Mouse (Mus musculus) neural tube, embryonic 12.5 days (tissue): ENCODE results near the gene Lcn2. TPM values are rescaled to one million over a fixed set of nuclear protein-coding genes. Genes with fewer than 3 reads are reported as not detected.

Source experiments
- ATAC-seq: fragments of 200-750 bp; cut with Nextera tagmentation; 2 replicates; pipeline ENCODE4 v1.8.0; 2017; ENCODE audit warnings: low read depth, mild to moderate bottlenecking, moderate TSS enrichment, moderate library complexity; ENCODE audit not compliant: low FRiP score
- H3K27ac ChIP-seq: fragments of 300-500 bp; sonication (generic); 2 replicates; pipeline ENCODE4 v1.5.1; 2016
- H3K27me3 ChIP-seq: fragments of 300-500 bp; sonication (generic); replicated peaks from 2 replicates; pipeline ENCODE4 v1.6.1; 2016; ENCODE audit warnings: mild to moderate bottlenecking
- H3K36me3 ChIP-seq: fragments of 300-500 bp; sonication (generic); 2 replicates; pipeline ENCODE4 v1.6.1; 2016; ENCODE audit warnings: mild to moderate bottlenecking
- H3K4me1 ChIP-seq: fragments of 300-500 bp; sonication (generic); 2 replicates; pipeline ENCODE4 v1.6.1; 2016
- H3K4me2 ChIP-seq: fragments of 300-500 bp; sonication (generic); replicated peaks from 2 replicates; pipeline ENCODE4 v1.6.1; 2016; ENCODE audit warnings: mild to moderate bottlenecking
- H3K4me3 ChIP-seq: fragments of 300-500 bp; sonication (generic); 2 replicates; pipeline ENCODE4 v1.5.1; 2016
- H3K9ac ChIP-seq: fragments of 300-500 bp; sonication (generic); 2 replicates; pipeline ENCODE4 v1.6.1; 2016; ENCODE audit warnings: mild to moderate bottlenecking
- H3K9me3 ChIP-seq: fragments of 300-500 bp; sonication (generic); 2 replicates; pipeline ENCODE4 v1.6.1; 2016; ENCODE audit warnings: mild to moderate bottlenecking
- WGBS: fragments of 180-500 bp; shearing (Covaris S2); methylation state at CpG from one replicate; pipeline ENCODE4 v1.1.7; 2016; 5-methylcytosine and 5-hydroxymethylcytosine counted together
- polyA plus RNA-seq: library from polyadenylated mRNA; unstranded; fragments of >200 nt; fragmentation: Nextera tagmentation; extraction: Ambion mirVana; gene quantifications from 2 replicates; pipeline ENCODE4 v1.2.1, GENCODE M21; 2016

Lcn2 gene
- polyA plus RNA-seq, 1 experiment from 2014 or later, result 1.1 TPM

GRCm38 (mm10) chr2:32423481-32424331, 35.7 kb upstream of the Lcn2 start:
- Histone ChIP-seq H3K36me3 (peaks cover 24% of the 10 kb centered on the region), H3K9ac (peak overlapping the region; percentile 52), H3K9me3 (no peaks in the 10 kb centered on the region), H3K4me3 (peak overlapping the region; percentile 35), H3K4me1 (peaks cover 33% of the 10 kb centered on the region), H3K27ac (0 out of 2 replicates have a peak overlapping the region, but pooled peaks have one; percentile 64), H3K27me3 (no peaks in the 10 kb centered on the region), H3K4me2 (peak overlapping the region; percentile 72)
- ATAC-seq, result peak; percentile 83
- 2% methylated on average over 14 of the region's 14 CpGs for WGBS

- WGBS, result 93% methylated on average over 6 of the region's 6 CpGs
- Histone ChIP-seq H3K9ac (no peak overlapping the region), H3K4me1 (peaks cover 22% of the 10 kb centered on the region), H3K4me3 (no peak overlapping the region), H3K4me2 (no peak overlapping the region), H3K9me3 (no peaks in the 10 kb centered on the region), H3K27ac (no peak overlapping the region), H3K36me3 (peaks cover 43% of the 10 kb centered on the region), H3K27me3 (no peaks in the 10 kb centered on the region)
- ATAC-seq, result no peak
Measured at GRCm38 (mm10) chr2:32421851-32422251, 33.8 kb upstream of the Lcn2 start.

GRCm38 (mm10) chr2:32420647-32421046, 32.6 kb upstream of the Lcn2 start:
- WGBS, result 84% methylated on average over 6 of the region's 6 CpGs
- Histone ChIP-seq H3K27me3 (no peaks in the 10 kb centered on the region), H3K4me2 (no peak overlapping the region), H3K4me1 (peaks cover 22% of the 10 kb centered on the region), H3K36me3 (peaks cover 55% of the 10 kb centered on the region), H3K27ac (no peak overlapping the region), H3K9me3 (no peaks in the 10 kb centered on the region), H3K9ac (no peak overlapping the region), H3K4me3 (no peak overlapping the region)
- ATAC-seq, result no peak

GRCm38 (mm10) chr2:32420066-32420608, 32.1 kb upstream of the Lcn2 start:
- peaks cover 22% of the 10 kb centered on the region for H3K4me1 ChIP-seq
- ATAC-seq, result no peak
- H3K27ac ChIP-seq, result no peak overlapping the region
- H3K36me3 ChIP-seq, result peaks cover 60% of the 10 kb centered on the region
- H3K4me3 ChIP-seq, result no peak overlapping the region
- H3K9ac ChIP-seq, result no peak overlapping the region
- H3K4me2 ChIP-seq, result no peak overlapping the region
- H3K27me3 ChIP-seq, result no peaks in the 10 kb centered on the region
- 90% methylated on average over 12 of the region's 12 CpGs for WGBS
- H3K9me3 ChIP-seq, result no peaks in the 10 kb centered on the region

GRCm38 (mm10) chr2:32419359-32419758, 31.3 kb upstream of the Lcn2 start:
- ATAC-seq, result no peak
- no peak overlapping the region for H3K27ac ChIP-seq
- H3K9me3 ChIP-seq, result no peaks in the 10 kb centered on the region
- H3K36me3 ChIP-seq, result peaks cover 67% of the 10 kb centered on the region
- no peak overlapping the region for H3K4me2 ChIP-seq
- H3K4me3 ChIP-seq, result no peak overlapping the region
- no peaks in the 10 kb centered on the region for H3K27me3 ChIP-seq
- 94% methylated on average over 3 of the region's 3 CpGs for WGBS
- H3K4me1 ChIP-seq, result peaks cover 15% of the 10 kb centered on the region
- H3K9ac ChIP-seq, result no peak overlapping the region

GRCm38 (mm10) chr2:32418430-32419151, 30.5 kb upstream of the Lcn2 start:
- no peak overlapping the region for H3K4me3 ChIP-seq
- no peak for ATAC-seq
- H3K36me3 ChIP-seq, result peaks cover 75% of the 10 kb centered on the region
- H3K27ac ChIP-seq, result no peak overlapping the region
- H3K9me3 ChIP-seq, result no peaks in the 10 kb centered on the region
- peaks cover 7% of the 10 kb centered on the region for H3K4me1 ChIP-seq
- H3K9ac ChIP-seq, result no peak overlapping the region
- no peaks in the 10 kb centered on the region for H3K27me3 ChIP-seq
- H3K4me2 ChIP-seq, result no peak overlapping the region
- whole genome bisulfite sequencing, result 91% methylated on average over 12 of the region's 12 CpGs

GRCm38 (mm10) chr2:32417486-32417885, 29.4 kb upstream of the Lcn2 start:
- 91% methylated on average over 8 of the region's 8 CpGs for WGBS
- Histone ChIP-seq H3K4me2 (no peak overlapping the region), H3K36me3 (peaks cover 76% of the 10 kb centered on the region), H3K4me1 (no peaks in the 10 kb centered on the region), H3K9me3 (no peaks in the 10 kb centered on the region), H3K4me3 (no peak overlapping the region), H3K9ac (no peak overlapping the region), H3K27me3 (no peaks in the 10 kb centered on the region), H3K27ac (no peak overlapping the region; the same call in 1 of the 2 replicates)
- ATAC-seq, result no peak

GRCm38 (mm10) chr2:32416556-32416955, 28.5 kb upstream of the Lcn2 start:
- WGBS, result 92% methylated on average over 2 of the region's 2 CpGs
- H3K27ac ChIP-seq, result no peak overlapping the region
- ATAC-seq, result no peak
- H3K36me3 ChIP-seq, result peaks cover 76% of the 10 kb centered on the region
- no peaks in the 10 kb centered on the region for H3K9me3 ChIP-seq
- no peak overlapping the region for H3K4me3 ChIP-seq
- H3K9ac ChIP-seq, result no peak overlapping the region
- no peak overlapping the region for H3K4me2 ChIP-seq
- no peaks in the 10 kb centered on the region for H3K4me1 ChIP-seq
- H3K27me3 ChIP-seq, result no peaks in the 10 kb centered on the region

GRCm38 (mm10) chr2:32415801-32416200, 27.7 kb upstream of the Lcn2 start:
- 95% methylated on average over 12 of the region's 12 CpGs for WGBS
- no peak overlapping the region for H3K27ac ChIP-seq
- no peak for ATAC-seq

GRCm38 (mm10) chr2:32413936-32414335, 25.9 kb upstream of the Lcn2 start:
- H3K36me3 ChIP-seq, result peaks cover 53% of the 10 kb centered on the region
- WGBS, result 60% methylated on average over 5 of the region's 5 CpGs

More at GRCm38 (mm10) chr2:32415801-32416200, 27.7 kb upstream of the Lcn2 start:
- H3K9ac ChIP-seq, result no peak overlapping the region
- H3K27me3 ChIP-seq, result no peaks in the 10 kb centered on the region
- H3K4me2 ChIP-seq, result no peak overlapping the region
- H3K4me3 ChIP-seq, result no peak overlapping the region
- peaks cover 72% of the 10 kb centered on the region for H3K36me3 ChIP-seq
- no peaks in the 10 kb centered on the region for H3K9me3 ChIP-seq
- no peaks in the 10 kb centered on the region for H3K4me1 ChIP-seq

GRCm38 (mm10) chr2:32412742-32413531, 24.9 kb upstream of the Lcn2 start:
- ATAC-seq, result no peak
- WGBS, result 87% methylated on average over 6 of the region's 6 CpGs
- Histone ChIP-seq H3K9me3 (no peaks in the 10 kb centered on the region), H3K9ac (no peak overlapping the region), H3K27ac (no peak overlapping the region), H3K4me1 (no peaks in the 10 kb centered on the region), H3K36me3 (peaks cover 43% of the 10 kb centered on the region), H3K27me3 (no peaks in the 10 kb centered on the region), H3K4me3 (no peak overlapping the region), H3K4me2 (no peak overlapping the region)

More at GRCm38 (mm10) chr2:32413936-32414335, 25.9 kb upstream of the Lcn2 start:
- Histone ChIP-seq H3K4me2 (no peak overlapping the region), H3K9me3 (no peaks in the 10 kb centered on the region), H3K9ac (no peak overlapping the region), H3K27me3 (no peaks in the 10 kb centered on the region), H3K4me3 (no peak overlapping the region), H3K4me1 (no peaks in the 10 kb centered on the region), H3K27ac (no peak overlapping the region)
- ATAC-seq, result no peak
